Mouse (Mus musculus) G1E (cell line): ENCODE measurements around the gene Tmco4. TPM values are rescaled to one million over a fixed set of nuclear protein-coding genes. Genes with fewer than 3 reads are reported as not detected.
A peak's percentile ranks its signal among the peaks of the same experiment; 100 is the strongest.

Experiments
- ATAC-seq: 2 replicates; pipeline ENCODE4 v1.8.0; 2016; ENCODE audit warnings: mild to moderate bottlenecking; ENCODE audit not compliant: insufficient number of reproducible peaks, poor library complexity, low FRiP score, severe bottlenecking; ENCODE audit errors: extremely low read depth
- DNase-seq: peaks from one replicate; pipeline ENCODE4 v3.0.0; 2012; ENCODE audit warnings: low spot score
- H3K27me3 ChIP-seq: 2 replicates; pipeline ENCODE4 v1.6.1; 2012; ENCODE audit warnings: mild to moderate bottlenecking, low read length, inconsistent platforms; ENCODE audit not compliant: insufficient read depth
- H3K36me3 ChIP-seq: replicated peaks from 2 replicates; pipeline ENCODE3; 2012; ENCODE audit warnings: mild to moderate bottlenecking, inconsistent platforms
- H3K4me1 ChIP-seq: 2 replicates; pipeline ENCODE4 v1.6.1; 2012; ENCODE audit warnings: low read depth, low read length, inconsistent platforms, mixed read lengths; ENCODE audit not compliant: insufficient read depth
- H3K4me3 ChIP-seq: 2 replicates; pipeline ENCODE4 v1.5.1; 2012; ENCODE audit warnings: low read depth, mild to moderate bottlenecking, inconsistent platforms, low read length, moderate library complexity, mixed read lengths
- H3K9me3 ChIP-seq: replicated peaks from 2 replicates; pipeline ENCODE4 v1.6.1; 2012; ENCODE audit warnings: inconsistent platforms
- CTCF ChIP-seq: IDR thresholded peaks from 2 replicates; pipeline ENCODE4 v1.5.1; 2012; ENCODE audit warnings: low read depth, low read length, inconsistent platforms, mixed read lengths
- GATA1 ChIP-seq: IDR thresholded peaks from 2 replicates; pipeline ENCODE4 v1.6.1; 2012; ENCODE audit warnings: borderline replicate concordance, low read length, inconsistent platforms, mixed read lengths
- GATA2 ChIP-seq: IDR thresholded peaks from 2 replicates; pipeline ENCODE4 v1.6.1; 2012; ENCODE audit warnings: low read depth, low read length, inconsistent platforms, borderline replicate concordance
- POLR2AphosphoS5 ChIP-seq: IDR thresholded peaks from 2 replicates; pipeline ENCODE4 v1.6.1; 2012; ENCODE audit warnings: low read depth, low read length, inconsistent platforms; ENCODE audit not compliant: insufficient replicate concordance
- TAL1 ChIP-seq: conservative IDR thresholded peaks from 2 replicates; pipeline ENCODE4 v1.6.1; 2012; ENCODE audit warnings: low read depth, low read length, inconsistent platforms, mixed read lengths
- polyA plus RNA-seq: library from polyadenylated mRNA; stranded (reverse); fragments of >175 nt; gene quantifications from 2 replicates; pipeline ENCODE4 v1.2.3, GENCODE M21; 2012
- total RNA-seq, 2 experiments: library from RNA; stranded (forward) in 1 of 2; stranded (reverse) in 1 of 2; fragments of 200-1000 nt in 1 of 2; fragments of >200 nt in 1 of 2; fragmentation: Nextera tagmentation in 1 of 2; gene quantifications; 2 replicates each; pipeline ENCODE4 v1.2.3; 2014 to 2017

The Tmco4 gene
- total and polyA plus RNA-seq, 3 experiments = 11.6 to 19.8 (median 16.5) TPM

GRCm38 (mm10) chr4:139075041-139075711, 102.5 kb downstream of the Tmco4 start, which contains the start of gene Htr6:
Htr6 (minus strand) TSS chr4:139075570.
- H3K36me3 ChIP-seq = no peaks in the 10 kb centered on the region
- H3K4me3 ChIP-seq = peak within 1 kb of the TSS; percentile 22; the same call in 1 of the 2 replicates
- DNase-seq = no peak
- no peak for ATAC-seq
- peaks cover 6% of the 10 kb centered on the region for H3K9me3 ChIP-seq
- TF ChIP-seq GATA2 (no peak), POLR2AphosphoS5 (no peak), GATA1 (no peak), TAL1 (no peak), CTCF (no peak)
- H3K27me3 ChIP-seq = peaks cover 35% of the 10 kb centered on the region
- H3K4me1 ChIP-seq = peaks cover 11% of the 10 kb centered on the region

- Histone ChIP-seq H3K4me1 (peaks cover 11% of the 10 kb centered on the region), H3K4me3 (no peak overlapping the region), H3K36me3 (no peaks in the 10 kb centered on the region), H3K27me3 (peaks cover 31% of the 10 kb centered on the region), H3K9me3 (peaks cover 6% of the 10 kb centered on the region)
- TF ChIP-seq GATA1 (no peak), TAL1 (no peak), POLR2AphosphoS5 (no peak), CTCF (no peak)
- ATAC-seq (no peak), DNase-seq (no peak)
Observed at GRCm38 (mm10) chr4:139075915-139076314, 103.2 kb downstream of the Tmco4 start.

GRCm38 (mm10) chr4:139078313-139078712, 105.6 kb downstream of the Tmco4 start:
- H3K4me3 ChIP-seq = no peak overlapping the region
- peak; percentile 33; the same call in 1 of the 2 replicates for TF ChIP-seq CTCF
- TF ChIP-seq POLR2AphosphoS5 = no peak
- ATAC-seq (0 out of 2 replicates have a peak, but pooled peaks have one; percentile 28), DNase-seq (no peak)
- H3K36me3 ChIP-seq = no peaks in the 10 kb centered on the region
- H3K9me3 ChIP-seq = peaks cover 6% of the 10 kb centered on the region
- peaks cover 11% of the 10 kb centered on the region for H3K4me1 ChIP-seq
- peaks cover 41% of the 10 kb centered on the region for H3K27me3 ChIP-seq

- no peak for TF ChIP-seq POLR2AphosphoS5
- no peak for TF ChIP-seq TAL1
- TF ChIP-seq GATA1 = no peak
- no peak for TF ChIP-seq GATA2
- no peak for TF ChIP-seq CTCF
- ATAC-seq = 0 out of 2 replicates have a peak, but pooled peaks have one; percentile 34
- H3K9me3 ChIP-seq = peaks cover 6% of the 10 kb centered on the region
- H3K27me3 ChIP-seq = peaks cover 43% of the 10 kb centered on the region
- no peak overlapping the region for H3K4me3 ChIP-seq
- no peak for DNase-seq
- no peaks in the 10 kb centered on the region for H3K36me3 ChIP-seq
- H3K4me1 ChIP-seq = peaks cover 11% of the 10 kb centered on the region
Observed at GRCm38 (mm10) chr4:139078726-139079125, 106.0 kb downstream of the Tmco4 start.

- DNase-seq = no peak
- no peak for TF ChIP-seq GATA1
- no peak for TF ChIP-seq CTCF
- no peak for TF ChIP-seq TAL1
- TF ChIP-seq GATA2 = no peak
- ATAC-seq = no peak
- Histone ChIP-seq H3K4me3 (no peak overlapping the region), H3K9me3 (peaks cover 1% of the 10 kb centered on the region), H3K27me3 (peaks cover 37% of the 10 kb centered on the region), H3K36me3 (no peaks in the 10 kb centered on the region), H3K4me1 (peaks cover 11% of the 10 kb centered on the region)
Observed at GRCm38 (mm10) chr4:139079439-139079838, 106.8 kb downstream of the Tmco4 start.

GRCm38 (mm10) chr4:139080259-139080658, 107.6 kb downstream of the Tmco4 start:
- Histone ChIP-seq H3K4me3 (no peak overlapping the region), H3K36me3 (no peaks in the 10 kb centered on the region), H3K9me3 (no peaks in the 10 kb centered on the region; the same call in 1 of the 2 replicates), H3K27me3 (peaks cover 42% of the 10 kb centered on the region), H3K4me1 (peaks cover 13% of the 10 kb centered on the region)
- ATAC-seq = no peak
- DNase-seq = no peak
- TF ChIP-seq GATA1 (no peak), GATA2 (no peak), POLR2AphosphoS5 (no peak), CTCF (no peak), TAL1 (no peak)
